12 mouse cellular contexts compared by ENCODE assay signal in the genomic region with DNA sequence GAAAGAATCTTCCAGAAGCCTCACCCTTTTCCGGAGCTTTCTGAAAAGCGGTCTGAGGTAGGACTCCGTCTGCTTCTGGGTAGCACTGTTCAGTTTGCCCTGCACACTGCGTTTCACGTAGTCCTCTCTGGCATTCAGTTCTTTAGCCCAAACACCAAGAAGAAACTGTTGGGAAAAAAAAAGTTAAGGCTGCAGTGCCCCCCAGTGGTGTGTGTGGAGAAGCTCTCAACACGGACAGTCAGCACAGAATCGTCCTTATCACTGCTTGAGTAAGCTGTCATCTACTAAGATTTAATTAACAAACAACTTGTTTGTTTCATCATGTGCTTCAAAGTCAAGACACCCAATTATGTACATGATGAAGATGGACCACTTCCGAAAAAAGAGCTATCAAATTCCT. TPM values are rescaled to one million over a fixed set of nuclear protein-coding genes. Genes with fewer than 3 reads are reported as not detected.
A peak's percentile ranks its signal among the peaks of the same experiment; 100 is the strongest.
DNase-seq lines count a peak whose midpoint lies in the region; ATAC-seq and TF ChIP-seq lines count a peak whose summit lies in the region.
"Had no signal": no experiment of that assay in that cellular context is flagged by ENCODE, and none has a peak within 500 bp of the region (broad histone marks: within the 10 kb centered on the region; RNA-seq: fewer than 3 reads in every experiment).

No protein-coding gene starts in this region.

- H3K27ac ChIP-seq in forebrain, postnatal 0 days (ENCODE audit: low read depth, low read length), result no peak overlapping the region
- no peak overlapping the region for H3K27ac ChIP-seq in forebrain, embryonic 10.5 days
- no peak overlapping the region for H3K27ac ChIP-seq in CH12.LX (ENCODE audit: insufficient read depth, low read depth)
- H3K27ac ChIP-seq: heart, embryonic 13.5 days had no signal

- H3K36me3 ChIP-seq in forebrain, postnatal 0 days (ENCODE audit: insufficient read depth), result peaks cover 65% of the 10 kb centered on the region
- peaks cover 93% of the 10 kb centered on the region for H3K36me3 ChIP-seq in forebrain, embryonic 10.5 days (replicated peaks)
- peaks cover 68 to 89% of the 10 kb centered on the region in 2 experiments for H3K36me3 ChIP-seq in CH12.LX (replicated peaks in 1 of 2; ENCODE audit: control insufficient read depth in 1 of 2, insufficient read depth in 1 of 2, low read length in 1 of 2)

- whole genome bisulfite sequencing in forebrain, postnatal 0 days, result 80% methylated on average over 8 of the region's 8 CpGs
- WGBS in forebrain, embryonic 10.5 days, result 93% methylated on average over 8 of the region's 8 CpGs

- no peaks in the 10 kb centered on the region for H3K79me2 ChIP-seq in CH12.LX (replicated peaks; ENCODE audit: control insufficient read depth, extremely low read depth, insufficient read depth, poor library complexity, severe bottlenecking)

- H3K4me3 ChIP-seq in forebrain, postnatal 0 days (ENCODE audit: low read depth, low read length), result no peak overlapping the region
- H3K4me3 ChIP-seq in forebrain, embryonic 10.5 days, result no peak overlapping the region
- H3K4me3 ChIP-seq in CH12.LX (replicated peaks in 1 of 3; ENCODE audit: low read depth in 2 of 3, low read length in 2 of 3, poor library complexity in 1 of 3), result no peak overlapping the region
- H3K4me3 ChIP-seq: heart, embryonic 13.5 days had no signal

- no peak for ATAC-seq in forebrain, postnatal 0 days
- ATAC-seq: midbrain, embryonic 16.5 days had no signal

- TF ChIP-seq POLR2A in CH12.LX (IDR thresholded peaks at IDR 0.05; ENCODE audit: low read depth, low read length), result no peak

- in situ Hi-C loops in CH12.LX (cut with MboI; ENCODE audit: low pct_ligation_motif_present, low pct_unique_long_range_greater_than_20kb, low sequenced_read_pairs), result loop anchor here (25.0 kb wide), 1 partner anchor 226 kb away; no protein-coding TSS in a partner anchor

- TF ChIP-seq EP300 in CH12.LX (IDR thresholded peaks at IDR 0.05; ENCODE audit: low read length), result no peak

- no peak overlapping the region for H3K9ac ChIP-seq in forebrain, postnatal 0 days
- no peak overlapping the region for H3K9ac ChIP-seq in CH12.LX (ENCODE audit: insufficient read depth, low read depth)
- H3K9ac ChIP-seq: heart, embryonic 13.5 days had no signal

- no peak overlapping the region for H3K4me2 ChIP-seq in forebrain, postnatal 0 days (ENCODE audit: low read depth)
- no peak overlapping the region for H3K4me2 ChIP-seq in CH12.LX (ENCODE audit: insufficient read depth, low read depth, poor library complexity, severe bottlenecking)
- H3K4me2 ChIP-seq: heart, embryonic 13.5 days had no signal

- peak; percentile 63 for TF ChIP-seq CTCF in forebrain, postnatal 0 days (IDR thresholded peaks at IDR 0.05; ENCODE audit: low read depth)
- peak in 1 of 2 experiments; percentile 46; a peak in 2 of 4 replicates for TF ChIP-seq CTCF in CH12.LX (conservative IDR thresholded peaks at IDR 0.05 in 1 of 2, IDR thresholded peaks at IDR 0.05 in 1 of 2; ENCODE audit: low read depth in 2 of 2, low read length in 2 of 2)

- H3K9me3 ChIP-seq in forebrain, postnatal 0 days (ENCODE audit: low read length), result no peaks in the 10 kb centered on the region
- no peaks in the 10 kb centered on the region for H3K9me3 ChIP-seq in forebrain, embryonic 10.5 days
- H3K9me3 ChIP-seq in CH12.LX (replicated peaks; ENCODE audit: low read length), result no peaks in the 10 kb centered on the region
- H3K9me3 ChIP-seq: heart, embryonic 13.5 days had no signal

- peak; percentile 16 for TF ChIP-seq RAD21 in CH12.LX (IDR thresholded peaks at IDR 0.05; ENCODE audit: low read depth, low read length)

- intact Hi-C loops in left cerebral cortex, postnatal 4 days (cut with DNase I), result no loop called here

- dilution Hi-C loops in CH12.LX (cut with MboI; ENCODE audit: extremely low pct_ligation_motif_present, extremely low pct_unique_long_range_greater_than_20kb, low sequenced_read_pairs), result no loop called here

- DNase-seq in forebrain, postnatal 0 days, result peak; percentile 52
- no peak for DNase-seq in forebrain, embryonic 10.5 days (ENCODE audit: extremely low spot score, low spot score)
- DNase-seq in left cerebral cortex, postnatal 4 days, result peak; percentile 21
- DNase-seq in left cerebral cortex, adult 9 months (ENCODE audit: low spot score in 2 of 2), result no peak
- no peak for DNase-seq in CH12.LX (ENCODE audit: extremely low read depth)
- DNase-seq in brain, adult 2 months (ENCODE audit: low read depth, low spot score), result peak; percentile 55
- no peak for DNase-seq in spleen, postnatal 36 days (ENCODE audit: low spot score in 2 of 2)
- DNase-seq in spleen, postnatal 4 days (ENCODE audit: low spot score in 2 of 2), result no peak
- DNase-seq: adrenal gland, adult 8-10 months; kidney, adult 18-20 months had no signal

- no peaks in the 10 kb centered on the region for H3K27me3 ChIP-seq in forebrain, postnatal 0 days (ENCODE audit: insufficient read depth, low read length)
- H3K27me3 ChIP-seq in forebrain, embryonic 10.5 days (ENCODE audit: poor library complexity, severe bottlenecking), result no peaks in the 10 kb centered on the region
- no peaks in the 10 kb centered on the region for H3K27me3 ChIP-seq in CH12.LX (replicated peaks)
- H3K27me3 ChIP-seq: heart, embryonic 13.5 days had no signal

- no peaks in the 10 kb centered on the region for H3K4me1 ChIP-seq in forebrain, postnatal 0 days (ENCODE audit: insufficient read depth)
- H3K4me1 ChIP-seq in forebrain, embryonic 10.5 days, result no peaks in the 10 kb centered on the region
- peaks cover 0 to 4% of the 10 kb centered on the region in 2 experiments; a peak in 1 of 4 replicates for H3K4me1 ChIP-seq in CH12.LX (ENCODE audit: control insufficient read depth in 1 of 2, insufficient read depth in 2 of 2)
- H3K4me1 ChIP-seq: heart, embryonic 13.5 days had no signal

TF ChIP-seq in CH12.LX, 34 proteins besides CTCF, POLR2A, EP300 and RAD21:
- TF ChIP-seq MYC (IDR thresholded peaks at IDR 0.05; ENCODE audit: low read depth, low read length), result no peak
- no peak for TF ChIP-seq IRF4 (IDR thresholded peaks at IDR 0.05; ENCODE audit: low read depth, low read length)
- no peak for TF ChIP-seq POLR2AphosphoS2 (IDR thresholded peaks at IDR 0.05; ENCODE audit: low read depth, low read length)
- no peak for TF ChIP-seq ELF1 (IDR thresholded peaks at IDR 0.05; ENCODE audit: low read depth, low read length)
- TF ChIP-seq TCF12 (IDR thresholded peaks at IDR 0.05; ENCODE audit: low read depth, low read length), result no peak
- no peak for TF ChIP-seq HCFC1 (IDR thresholded peaks at IDR 0.05; ENCODE audit: low read depth, low read length)
- no peak for TF ChIP-seq CHD1 (IDR thresholded peaks at IDR 0.05; ENCODE audit: low read depth, low read length)
- TF ChIP-seq RCOR1 (conservative IDR thresholded peaks at IDR 0.05; ENCODE audit: low read depth, low read length), result no peak

RNA-seq across cellular contexts. Expression of a gene that starts 16.1 kb away (rescaled TPM):
- total RNA-seq in forebrain, postnatal 0 days (2014; rRNA removed), result 43.0 and 47.2 TPM in 2 replicates
- 22.0 and 31.4 TPM in 2 replicates for polyA plus RNA-seq in forebrain, postnatal 0 days (2015; fragmentation: Nextera tagmentation; extraction: Ambion mirVana)
- 39.5 and 41.0 TPM in 2 replicates for polyA plus RNA-seq in forebrain, embryonic 10.5 days (2016; fragmentation: Nextera tagmentation; extraction: Ambion mirVana)
- 10 to 100 TPM; 33.1 to 35.4 TPM for total RNA-seq in left cerebral cortex, postnatal 4 days (2021)
- total RNA-seq in CH12.LX (2012; rRNA removed) (23.5 and 23.8 TPM in 2 replicates), CH12.LX (2014; rRNA removed) (35.0 and 37.1 TPM in 2 replicates)
- polyA plus RNA-seq in CH12.LX (2012; ENCODE audit: insufficient read length, low read depth), result 37.6 and 38.5 TPM in 2 replicates

Comparison
In these comparisons a context has a peak if more than half of its experiments do, and no peak if none do; other contexts are left out.
1. DNase-seq: peak in forebrain, postnatal 0 days (single experiment), left cerebral cortex, postnatal 4 days (single experiment) and brain, adult 2 months (single experiment); none in forebrain, embryonic 10.5 days (single experiment), left cerebral cortex, adult 9 months (0 of 2), CH12.LX (single experiment), spleen, postnatal 36 days (0 of 2) and spleen, postnatal 4 days (0 of 2).